Mouse (Mus musculus): ENCODE measurements around the gene Camk2d.

Gene Camk2d

DNA sequence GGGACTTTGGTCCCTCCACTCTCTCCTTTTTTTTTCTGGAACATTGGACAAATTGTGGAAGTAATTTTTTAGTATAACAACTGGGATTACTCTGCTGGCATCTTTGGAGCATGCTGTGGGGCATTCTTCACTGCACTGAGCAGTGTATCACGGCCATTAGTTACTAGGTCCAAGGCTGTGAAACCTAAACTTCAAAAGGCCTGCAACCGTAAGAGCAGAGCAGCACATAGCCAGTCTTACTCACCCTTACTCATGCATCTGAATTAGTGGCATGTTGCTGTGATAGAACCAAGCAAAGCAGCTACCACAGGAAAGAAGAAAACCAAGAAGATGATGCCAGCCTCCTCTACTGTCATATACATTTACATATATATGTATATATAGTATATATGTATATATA, 95.5 kb downstream of the Camk2d start:
- DNase-seq: no peak

DNA sequence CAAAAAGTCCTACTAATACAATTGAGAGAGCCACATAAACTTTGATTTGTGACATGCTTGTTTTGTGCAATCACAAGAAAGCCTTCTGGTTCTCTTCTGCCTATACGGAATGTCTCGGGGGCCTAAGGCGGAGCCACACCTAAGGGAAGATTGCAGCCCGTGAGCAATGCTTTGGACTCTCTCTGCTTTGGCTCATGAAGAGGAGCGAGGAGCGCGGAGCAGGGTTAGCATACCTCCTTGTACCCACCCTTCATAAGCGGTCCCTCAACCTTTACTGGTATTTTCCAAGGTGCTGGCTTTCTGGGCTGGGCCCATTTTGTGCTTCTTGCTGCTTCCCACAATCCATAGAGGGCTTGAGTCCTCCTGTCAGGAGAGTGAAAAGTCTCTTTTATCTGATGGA, 96.7 kb downstream of the Camk2d start:
- DNase-seq: no peak

DNA sequence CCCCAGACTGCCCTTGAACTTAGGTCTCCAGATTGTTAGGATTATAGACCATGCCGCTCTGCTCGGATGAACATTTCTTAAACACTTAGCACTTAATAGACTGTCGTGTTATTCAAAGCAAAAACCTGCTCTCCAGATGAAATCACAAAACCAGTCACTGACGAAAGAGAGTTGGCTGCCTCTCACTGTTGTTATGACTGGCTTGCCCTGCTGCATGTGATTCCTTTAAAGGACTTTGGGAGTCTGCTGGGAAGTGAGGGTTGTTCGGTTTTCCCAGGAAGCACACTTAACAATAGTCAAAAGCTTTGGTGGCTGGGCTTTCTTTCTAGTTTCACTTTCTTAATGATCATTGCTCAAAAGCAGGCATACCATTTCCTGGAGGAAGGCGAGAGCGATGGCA, 97.2 kb downstream of the Camk2d start:
- DNase-seq: no peak

DNA sequence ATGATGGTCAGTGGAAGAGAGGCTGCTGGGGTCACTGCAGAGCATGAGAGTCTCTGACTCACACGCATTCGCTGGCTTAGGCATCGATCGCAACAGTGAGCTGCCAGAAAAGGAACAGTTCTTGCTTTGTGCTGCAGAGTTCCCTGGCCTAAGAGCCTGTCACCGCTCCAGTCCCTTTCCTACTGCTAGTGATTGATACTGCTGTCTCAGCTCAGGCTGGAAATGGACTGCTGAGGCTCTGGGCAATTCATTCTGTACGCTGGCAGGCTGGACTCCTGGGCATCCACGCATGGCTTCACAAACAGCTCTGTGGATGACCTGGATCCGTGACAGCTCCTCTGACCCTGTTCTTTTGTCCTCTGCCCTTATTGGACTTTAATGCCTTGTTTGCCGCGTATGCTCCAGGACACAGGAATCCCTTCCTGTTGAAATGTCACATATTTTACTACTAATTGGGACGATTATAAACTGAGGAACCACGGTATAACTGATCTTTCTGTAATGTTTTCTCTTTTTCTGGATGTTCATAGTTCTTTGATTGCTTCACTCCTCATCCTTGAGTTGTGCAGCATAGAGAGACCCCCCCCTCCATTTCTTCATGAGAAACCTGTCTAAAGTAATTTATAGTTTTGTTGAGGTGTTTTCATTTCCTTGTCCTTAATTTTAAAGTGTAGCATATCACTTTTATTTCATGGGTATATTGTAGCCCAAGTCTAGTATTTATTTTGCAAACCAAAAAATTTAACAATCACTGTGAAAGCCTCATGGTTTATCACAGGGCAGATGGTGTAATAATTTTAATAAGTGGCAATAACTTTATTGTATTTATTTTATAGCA, 99.6 kb downstream of the Camk2d start:
- peak; percentile 86 for DNase-seq

DNA sequence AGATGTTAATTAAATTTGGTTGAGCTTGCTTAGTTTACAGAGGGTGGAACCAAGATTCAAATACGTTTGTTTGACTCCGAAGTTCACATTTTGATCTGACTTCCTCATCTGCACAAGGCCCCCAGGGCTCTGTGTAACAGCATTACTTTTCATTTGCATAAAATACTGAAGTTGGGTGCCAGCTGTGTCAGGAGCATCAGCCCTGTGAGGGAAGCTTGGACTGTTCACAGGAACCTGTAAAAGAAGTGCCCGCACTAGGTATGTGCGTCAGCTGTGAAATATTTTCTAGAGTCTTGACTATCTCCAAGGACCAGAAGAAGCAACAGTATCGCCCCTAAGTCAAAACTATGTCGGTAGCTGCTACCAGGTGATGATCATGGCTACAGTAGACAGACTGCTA, 100.5 kb downstream of the Camk2d start:
- DNase-seq: no peak

DNA sequence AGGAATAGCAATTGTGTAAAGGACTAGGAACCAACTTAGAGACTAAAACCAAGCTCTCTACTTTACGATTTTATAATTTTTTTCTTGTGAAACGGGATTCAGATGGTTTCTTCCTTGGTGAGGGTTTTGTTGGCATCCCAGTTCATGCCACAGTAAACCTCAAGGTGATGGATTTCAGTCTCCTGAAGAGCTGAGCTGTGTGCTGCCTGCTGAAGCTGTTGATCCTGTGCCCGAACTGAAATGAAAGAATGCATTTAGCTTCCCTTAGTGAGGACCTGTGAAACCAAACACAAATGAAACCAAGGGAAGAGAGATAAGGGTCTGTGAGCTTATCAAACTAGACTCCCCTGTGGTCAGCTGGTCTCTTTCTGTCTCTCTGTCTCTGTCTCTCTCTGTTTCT, 103.6 kb downstream of the Camk2d start:
- no peak for DNase-seq

DNA sequence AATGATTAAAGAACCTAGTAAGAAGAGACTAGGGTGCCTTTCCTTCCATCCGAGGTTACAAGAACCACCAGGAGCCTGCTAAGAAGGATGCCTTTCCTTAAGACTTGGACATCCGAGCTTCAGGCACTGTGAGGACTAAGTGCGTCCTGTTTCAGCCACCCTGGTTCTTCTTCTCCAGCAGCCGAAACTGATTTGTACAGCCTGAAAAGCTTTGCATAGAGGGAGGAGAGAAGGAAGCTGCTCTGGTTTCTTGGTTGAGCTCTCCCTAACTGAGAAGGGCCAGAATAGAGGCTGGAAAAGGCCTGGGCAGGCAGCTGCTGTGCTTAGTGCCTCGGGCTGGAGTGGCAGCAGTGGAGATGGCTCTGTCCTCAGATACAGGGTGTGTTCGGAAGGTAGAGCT, 105.0 kb downstream of the Camk2d start:
- DNase-seq: no peak

DNA sequence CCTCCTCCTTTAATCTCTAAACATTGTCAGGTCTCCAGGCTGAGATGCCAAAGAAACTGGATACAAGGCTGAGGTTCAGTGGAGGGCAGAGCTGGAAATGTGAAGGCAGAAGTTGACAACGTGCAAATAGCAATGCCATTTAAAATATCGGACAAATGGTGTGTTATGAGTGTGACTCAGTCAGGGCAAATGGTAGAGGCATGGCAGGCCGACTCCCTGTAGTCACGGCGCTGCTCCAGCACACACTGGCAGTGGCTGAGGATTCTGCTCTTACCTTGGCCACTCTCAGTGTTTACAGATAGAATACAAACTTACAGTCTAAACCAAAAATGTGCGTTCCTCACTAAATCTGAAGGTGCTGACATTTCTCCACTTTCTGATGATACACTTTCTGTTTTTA, 105.5 kb downstream of the Camk2d start:
- peak; percentile 34 for DNase-seq

DNA sequence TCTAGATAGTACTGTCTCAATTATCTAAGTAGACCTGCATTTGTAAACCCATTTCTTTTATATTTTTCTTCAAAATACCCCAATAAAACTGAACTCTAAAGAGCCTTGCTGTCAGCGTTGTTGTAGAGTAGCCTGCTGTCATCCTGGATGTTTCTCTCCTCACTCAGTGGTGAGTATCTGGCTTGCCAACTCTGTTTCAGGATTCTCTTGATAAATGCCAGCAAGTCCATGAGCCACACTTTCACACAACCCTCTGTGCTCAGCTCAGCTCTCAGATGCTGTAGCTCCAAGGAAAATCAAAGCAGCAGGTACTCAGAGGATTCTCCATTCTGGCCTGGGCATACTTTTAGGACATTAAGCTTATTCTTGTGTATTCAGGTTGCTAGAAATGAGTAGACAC, 109.4 kb downstream of the Camk2d start:
- DNase-seq: peak; percentile 73

DNA sequence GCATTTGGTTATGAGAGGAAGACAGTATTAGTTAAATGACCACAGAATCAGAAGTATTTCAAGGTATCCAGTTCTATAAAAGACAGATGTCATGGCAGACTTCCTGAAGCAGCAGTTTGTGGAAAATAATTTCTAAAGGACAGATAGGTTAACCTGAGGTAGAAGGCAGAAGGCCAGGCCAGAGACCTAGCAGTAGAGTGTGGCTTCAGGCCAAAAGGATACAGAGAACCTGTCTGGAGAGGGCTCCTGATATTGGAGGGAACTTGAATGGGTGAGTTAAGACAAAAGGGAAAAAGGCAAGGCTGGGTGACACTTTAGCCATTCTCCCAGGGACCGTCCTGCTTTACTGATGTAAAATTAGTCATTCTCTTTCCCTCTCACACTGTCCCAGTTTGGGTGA, 118.2 kb downstream of the Camk2d start:
- no peak for DNase-seq

DNA sequence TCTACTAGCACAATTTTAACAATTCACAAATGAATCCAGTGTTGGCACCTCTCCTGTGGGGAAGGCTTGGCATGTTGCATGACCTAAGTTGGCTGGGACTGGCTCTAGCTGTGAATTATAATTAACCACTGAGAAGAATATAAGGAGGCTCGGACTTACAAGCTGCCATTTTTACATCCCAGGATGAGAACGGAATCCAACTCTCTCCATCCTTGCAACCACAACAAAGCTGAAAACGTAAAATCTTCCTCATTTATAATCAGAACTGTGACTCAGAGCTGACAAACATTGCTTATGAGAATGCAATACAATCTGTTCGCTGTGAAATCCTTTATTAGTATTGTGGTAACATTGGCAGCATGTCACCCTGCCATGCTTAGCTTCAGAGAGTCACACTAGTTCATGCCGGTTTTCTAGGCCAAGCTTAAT, 126.9 kb downstream of the Camk2d start:
- DNase-seq: peak; percentile 90

DNA sequence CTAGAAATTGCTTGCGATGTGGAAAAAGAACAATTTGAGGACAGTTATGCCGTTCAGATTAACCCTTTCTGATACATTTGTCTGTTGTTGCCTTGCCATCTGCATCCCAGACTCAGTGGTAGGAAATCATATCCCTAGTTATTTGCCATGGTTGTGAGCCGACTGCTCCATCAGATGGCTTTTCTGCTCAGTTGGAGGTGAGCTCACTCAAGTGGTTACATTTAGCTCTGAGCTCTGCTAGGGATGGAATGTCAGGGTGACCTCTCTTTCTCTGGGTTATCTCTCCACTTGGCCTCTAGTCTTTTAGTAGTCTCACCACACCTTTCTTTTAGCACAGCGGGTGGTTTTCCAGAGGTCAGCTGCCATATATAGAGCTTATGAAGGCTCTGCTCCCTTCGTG, 127.4 kb downstream of the Camk2d start:
- DNase-seq: peak; percentile 48

DNA sequence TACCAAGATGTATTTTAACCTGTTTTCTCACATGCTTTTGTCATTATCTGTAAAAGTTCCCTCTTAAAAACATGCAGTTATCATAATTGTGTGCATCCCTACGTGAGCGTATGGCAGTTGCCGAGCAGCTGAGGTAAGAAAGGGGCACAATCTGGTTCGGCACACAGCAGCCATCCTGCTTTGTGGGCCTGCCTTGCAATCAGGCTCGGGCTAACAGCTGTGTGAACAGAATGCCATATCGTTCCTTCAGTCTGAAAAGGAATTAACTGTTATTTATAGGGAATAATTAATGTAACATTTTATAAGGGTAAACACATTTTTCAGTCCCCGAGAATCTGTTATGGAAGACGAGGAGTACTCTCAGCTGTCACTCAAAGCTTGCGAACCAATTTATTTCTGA, 129.5 kb downstream of the Camk2d start:
- no peak for DNase-seq

DNA sequence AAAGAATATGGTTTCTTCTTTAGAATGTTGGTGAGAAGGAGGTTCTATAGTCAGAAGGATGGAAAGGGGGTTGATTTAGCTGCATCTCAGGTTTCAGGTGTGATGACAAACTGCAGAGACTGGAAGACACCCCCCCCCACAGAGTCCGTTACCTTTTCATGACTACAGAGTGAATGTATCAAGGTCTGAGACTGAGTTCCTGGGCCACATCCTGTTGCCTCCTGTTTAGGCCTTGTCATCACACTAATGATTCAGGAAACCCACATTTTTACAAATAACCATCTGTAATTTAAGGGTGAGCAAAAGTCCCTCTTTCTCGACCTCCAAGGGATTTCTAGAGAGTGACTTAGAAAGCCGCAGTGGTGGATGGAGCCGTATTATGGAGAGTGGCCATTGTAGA, 131.3 kb downstream of the Camk2d start:
- no peak for DNase-seq

DNA sequence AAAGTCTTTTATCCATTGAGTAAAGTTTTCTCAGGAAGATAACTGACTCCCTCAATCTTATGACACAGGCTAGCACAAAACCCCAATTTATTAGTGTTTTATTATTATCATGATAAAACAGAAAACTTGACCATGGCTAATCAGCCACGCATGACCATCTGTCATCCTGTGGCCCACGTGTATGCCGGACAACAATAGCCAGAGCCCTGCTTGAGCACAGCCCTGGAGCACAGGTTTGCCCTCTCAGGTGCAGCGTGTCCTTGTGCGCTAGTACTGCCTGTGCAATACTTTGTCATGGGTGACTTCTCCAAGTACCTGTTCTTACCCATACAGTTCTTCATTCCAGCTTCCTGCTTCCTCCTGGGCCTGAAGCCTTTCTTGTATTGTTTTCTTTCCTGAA, 134.3 kb downstream of the Camk2d start:
- DNase-seq: peak; percentile 44

DNA sequence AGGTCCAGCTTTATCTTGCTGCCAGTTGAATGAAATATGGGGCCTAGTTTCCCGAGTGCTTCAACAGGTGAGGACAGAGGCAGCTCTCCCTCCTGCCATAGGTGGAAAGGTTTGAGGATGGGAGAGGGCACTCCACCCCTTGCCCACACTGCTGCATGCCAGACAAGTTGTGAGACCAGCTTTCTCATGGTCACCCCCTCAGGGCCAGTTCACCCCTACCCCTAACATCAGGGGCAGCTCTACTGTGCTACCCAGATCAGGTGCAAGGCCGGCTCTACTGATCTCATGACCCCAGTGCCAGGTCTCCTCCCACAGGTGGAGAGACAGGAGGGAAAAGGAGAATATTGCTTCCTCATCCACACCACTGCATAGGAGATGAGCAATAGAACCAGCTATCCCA, 136.2 kb downstream of the Camk2d start:
- DNase-seq: no peak

DNA sequence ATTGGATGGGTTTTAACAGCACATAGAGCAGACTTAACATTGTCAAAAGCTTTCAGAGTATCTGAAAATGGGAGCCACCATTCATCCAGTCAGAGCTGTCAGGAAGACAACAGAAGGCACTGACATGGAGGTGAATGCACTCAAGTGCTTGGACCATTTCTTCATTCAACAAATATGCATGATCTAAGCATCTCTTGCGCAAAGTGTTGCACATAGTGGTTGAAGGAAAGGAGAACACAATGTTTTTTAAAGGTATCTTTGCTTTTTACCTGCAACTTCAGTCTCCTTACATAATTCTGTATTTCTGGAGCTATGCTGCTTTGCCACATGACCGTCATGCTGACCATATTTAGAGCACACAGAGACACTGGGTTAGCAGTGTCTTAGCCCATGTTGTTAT, 138.4 kb downstream of the Camk2d start:
- DNase-seq: no peak

DNA sequence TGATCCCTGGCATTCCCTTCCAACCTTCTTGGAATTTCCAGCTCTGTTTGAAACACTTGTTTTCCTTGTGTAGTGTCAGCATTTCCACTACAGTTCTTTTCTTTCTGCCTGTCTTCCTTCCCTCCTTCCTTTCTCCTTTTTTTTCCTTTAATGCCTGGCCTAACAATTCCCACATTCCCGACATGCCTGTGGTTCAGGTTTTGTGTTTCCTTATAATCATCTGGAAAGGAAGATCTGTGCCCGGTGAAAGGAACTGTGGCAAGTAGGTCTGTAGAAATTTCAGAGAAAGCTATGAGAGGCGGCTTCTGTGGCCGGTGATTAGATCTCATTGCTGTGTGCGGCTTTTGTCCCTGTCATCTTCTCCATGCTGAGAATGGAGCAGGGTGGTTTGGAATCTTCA, 139.1 kb downstream of the Camk2d start:
- no peak for DNase-seq

DNA sequence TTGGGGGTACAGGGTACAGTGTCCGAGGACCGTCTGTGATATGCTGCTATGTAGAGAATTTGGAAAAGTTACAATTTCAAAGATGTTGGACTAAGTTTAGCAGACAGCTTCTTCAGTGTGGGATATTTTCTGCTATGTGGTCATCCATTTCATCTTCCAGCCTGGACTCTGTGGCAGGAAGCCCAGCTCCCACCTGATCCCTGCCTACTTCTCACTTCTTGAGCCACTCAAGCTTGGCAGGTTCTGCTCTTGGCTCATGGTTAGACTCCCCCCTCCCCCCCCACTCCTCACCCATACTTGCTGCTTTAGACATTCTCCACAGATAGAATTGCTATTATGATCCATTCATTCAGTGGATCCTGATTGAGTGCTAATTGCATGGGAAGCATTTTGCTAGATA, 141.0 kb downstream of the Camk2d start:
- peak; percentile 47 for DNase-seq

DNA sequence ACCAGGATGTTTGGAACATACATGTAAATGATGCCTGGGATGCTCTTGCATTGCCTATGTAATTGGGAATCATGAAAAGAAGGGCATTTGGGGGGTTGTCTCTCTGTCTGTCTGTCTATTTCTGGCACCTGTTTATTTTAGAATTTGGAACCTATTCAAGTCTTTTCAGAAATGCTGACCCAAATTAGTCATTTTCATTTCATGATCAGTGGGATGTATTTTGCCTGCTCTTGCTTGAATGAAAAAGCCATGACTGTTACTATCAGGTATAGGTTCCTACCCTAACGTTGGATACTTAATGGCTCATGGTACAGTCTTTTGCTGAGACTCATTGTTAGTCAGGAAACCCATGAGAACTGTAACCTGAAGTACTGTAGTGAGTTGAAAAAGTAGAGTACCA, 144.0 kb downstream of the Camk2d start:
- DNase-seq: no peak

DNA sequence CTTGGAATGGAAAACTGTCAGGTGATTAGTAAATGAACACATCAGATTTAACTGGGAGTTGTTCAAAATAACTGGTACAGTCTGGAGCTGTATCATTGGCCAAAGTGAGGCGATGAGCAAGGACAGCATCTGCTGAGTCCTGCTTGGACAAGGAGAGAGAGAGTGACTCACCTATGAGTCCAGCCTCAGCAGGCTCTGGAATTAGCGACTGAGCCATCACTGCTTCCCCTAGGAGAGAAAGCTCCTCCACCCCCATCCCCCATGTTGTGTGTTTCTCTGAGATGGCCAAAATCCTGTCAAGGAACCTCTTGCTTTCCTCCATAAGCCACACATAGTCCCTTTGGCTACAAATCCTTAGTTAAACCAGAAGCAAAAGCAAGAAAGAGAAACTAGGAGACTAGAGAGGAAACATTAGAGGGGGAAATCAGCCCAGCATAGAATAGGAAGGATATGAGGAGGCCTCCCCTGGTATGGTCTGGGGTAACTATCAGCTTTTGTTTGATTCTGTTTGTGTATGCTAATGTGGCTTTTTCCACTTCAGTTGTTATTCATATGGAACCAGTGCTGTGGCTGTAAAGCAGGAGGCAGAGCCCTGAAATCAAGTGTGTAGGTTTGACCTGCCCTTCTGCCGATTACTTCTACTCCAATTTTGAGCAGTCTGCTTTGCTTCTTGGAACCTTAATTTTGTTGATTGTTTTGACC, 148.5 kb downstream of the Camk2d start:
- DNase-seq: peak; percentile 81

DNA sequence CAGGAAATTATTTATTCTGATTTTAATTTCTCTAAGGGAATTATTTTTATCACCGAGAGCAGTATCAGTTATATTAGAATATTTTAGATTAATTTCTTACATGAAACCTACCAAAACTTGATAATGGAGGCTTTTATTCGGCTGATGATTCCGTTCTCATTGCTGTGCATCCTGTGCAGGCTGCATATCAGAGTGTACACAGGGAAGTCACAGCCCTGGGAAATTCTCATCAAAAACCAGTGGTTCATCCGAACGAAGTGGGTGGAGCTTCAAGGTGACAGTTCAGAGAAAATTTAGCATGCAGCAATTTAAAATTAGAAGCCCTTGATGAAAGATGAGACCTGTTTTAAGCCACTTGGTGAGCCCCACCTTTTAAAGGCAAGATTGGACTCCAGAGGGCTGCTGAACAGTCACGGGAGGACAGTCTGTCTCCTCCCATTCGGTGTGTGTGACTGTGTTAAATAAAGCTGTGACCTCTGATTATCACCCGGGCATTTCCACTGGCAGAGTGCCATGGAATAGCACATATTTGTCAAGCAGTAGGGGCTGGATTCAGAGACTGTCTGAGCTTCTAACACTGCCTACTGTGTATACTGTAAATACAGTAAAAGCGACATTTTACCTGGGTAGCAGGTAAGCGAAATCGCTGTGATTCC, 150.2 kb downstream of the Camk2d start:
- peak; percentile 38 for DNase-seq

DNA sequence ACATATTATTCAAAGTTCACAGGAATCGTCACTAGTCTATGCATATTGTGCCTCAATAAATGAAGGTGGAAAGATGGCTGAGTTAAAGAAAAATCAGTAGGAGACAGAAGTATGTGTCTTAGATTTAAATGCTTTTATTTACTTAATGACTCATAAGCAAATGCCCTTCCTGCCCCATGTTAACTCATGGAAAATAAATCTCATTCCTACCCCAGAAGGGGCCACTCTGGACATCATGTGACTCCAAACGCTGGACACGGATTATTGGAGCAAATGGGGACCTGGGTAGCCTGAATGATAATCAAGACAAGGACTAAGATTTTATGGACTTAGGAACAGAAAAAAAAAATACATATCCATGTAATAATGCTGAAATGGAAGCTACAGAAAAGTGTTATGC, 151.5 kb downstream of the Camk2d start:
- DNase-seq: no peak
